Mouse (Mus musculus): ENCODE results near the gene Cnnm3. TPM values are rescaled to one million over a fixed set of nuclear protein-coding genes. Genes with fewer than 3 reads are reported as not detected.

The Cnnm3 gene
- polyA plus RNA-seq, 1 experiment = 13.0 TPM

DNA sequence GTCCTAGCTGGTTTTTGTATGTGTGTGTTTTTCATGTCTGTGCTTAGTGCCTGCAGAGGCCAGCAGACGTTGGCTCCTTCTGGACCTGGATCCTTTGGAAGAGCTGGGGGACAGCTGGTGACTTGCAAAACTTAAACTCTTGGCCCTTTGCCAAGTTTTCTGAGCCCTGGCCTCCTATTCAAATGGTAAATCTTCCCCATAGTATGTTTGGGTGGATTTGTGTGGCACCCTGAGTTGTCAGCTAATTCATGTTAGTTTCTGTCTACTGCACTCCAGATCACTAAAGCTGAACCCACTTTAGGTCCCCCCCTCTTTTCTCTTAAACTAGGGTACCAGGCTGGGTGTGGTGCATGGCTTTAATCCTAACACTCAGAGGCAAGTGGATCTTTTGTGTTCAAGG is 16.7 kb downstream of the Cnnm3 start:
- Histone ChIP-seq H3K4me3 (ENCODE audit: low read depth, low read length) (no peak overlapping the region), H3K36me3 (ENCODE audit: control insufficient read depth, insufficient read depth, low read length) (peaks cover 26% of the 10 kb centered on the region), H3K27me3 (ENCODE audit: control insufficient read depth, insufficient read depth, low read length) (no peaks in the 10 kb centered on the region), H3K4me1 (ENCODE audit: control insufficient read depth, insufficient read depth, insufficient read length, low read length) (no peaks in the 10 kb centered on the region), H3K27ac (ENCODE audit: insufficient read depth, low read depth, low read length) (no peak overlapping the region)
- 8% methylated on average over 1 of the region's 1 CpGs for WGBS
- no peak for TF ChIP-seq CTCF (IDR thresholded peaks at IDR 0.05; ENCODE audit: extremely low read depth, insufficient read length, insufficient replicate concordance, low read depth, low read length)
- no peak for TF ChIP-seq POLR2A (IDR thresholded peaks at IDR 0.05; ENCODE audit: low read depth, low read length)

DNA sequence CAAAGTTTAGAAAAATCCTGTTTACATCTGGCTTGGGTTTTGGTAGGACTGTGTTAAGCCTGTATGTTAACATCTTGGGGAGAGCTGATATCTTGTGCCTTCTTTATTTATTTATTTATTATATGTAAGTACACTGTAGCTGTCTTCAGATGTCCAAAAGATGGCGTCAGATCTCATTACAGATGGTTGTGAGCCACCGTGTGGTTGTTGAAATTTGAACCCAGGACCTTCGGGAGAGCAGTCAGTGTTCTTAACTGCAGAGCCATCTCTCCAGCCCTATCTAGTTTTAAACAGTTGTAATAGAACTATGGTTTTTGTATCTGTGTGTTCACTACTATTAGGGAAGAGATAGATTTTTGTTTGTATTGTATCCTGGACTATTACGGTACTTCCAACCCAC is 17.6 kb downstream of the Cnnm3 start:
- no peak for TF ChIP-seq CTCF (IDR thresholded peaks at IDR 0.05; ENCODE audit: extremely low read depth, insufficient read length, insufficient replicate concordance, low read depth, low read length)
- no peak for TF ChIP-seq POLR2A (IDR thresholded peaks at IDR 0.05; ENCODE audit: low read depth, low read length)
- Histone ChIP-seq H3K36me3 (ENCODE audit: control insufficient read depth, insufficient read depth, low read length) (peaks cover 18% of the 10 kb centered on the region), H3K4me1 (ENCODE audit: control insufficient read depth, insufficient read depth, insufficient read length, low read length) (no peaks in the 10 kb centered on the region), H3K4me3 (ENCODE audit: low read depth, low read length) (no peak overlapping the region), H3K27me3 (ENCODE audit: control insufficient read depth, insufficient read depth, low read length) (no peaks in the 10 kb centered on the region), H3K27ac (ENCODE audit: insufficient read depth, low read depth, low read length) (no peak overlapping the region)
- WGBS = 85% methylated on average over 4 of the region's 4 CpGs

- TF ChIP-seq CTCF (IDR thresholded peaks at IDR 0.05; ENCODE audit: extremely low read depth, insufficient read length, insufficient replicate concordance, low read depth, low read length) (no peak), POLR2A (IDR thresholded peaks at IDR 0.05; ENCODE audit: low read depth, low read length) (no peak)
- H3K27ac ChIP-seq (ENCODE audit: insufficient read depth, low read depth, low read length) = no peak overlapping the region
- no peaks in the 10 kb centered on the region for H3K27me3 ChIP-seq (ENCODE audit: control insufficient read depth, insufficient read depth, low read length)
- peaks cover 17% of the 10 kb centered on the region for H3K36me3 ChIP-seq (ENCODE audit: control insufficient read depth, insufficient read depth, low read length)
- no peak overlapping the region for H3K4me3 ChIP-seq (ENCODE audit: low read depth, low read length)
- no peaks in the 10 kb centered on the region for H3K4me1 ChIP-seq (ENCODE audit: control insufficient read depth, insufficient read depth, insufficient read length, low read length)
- WGBS = 96% methylated on average over 4 of the region's 4 CpGs
Observed at GRCm38 (mm10) chr1:36529875-36530274, 18.2 kb downstream of the Cnnm3 start.

DNA sequence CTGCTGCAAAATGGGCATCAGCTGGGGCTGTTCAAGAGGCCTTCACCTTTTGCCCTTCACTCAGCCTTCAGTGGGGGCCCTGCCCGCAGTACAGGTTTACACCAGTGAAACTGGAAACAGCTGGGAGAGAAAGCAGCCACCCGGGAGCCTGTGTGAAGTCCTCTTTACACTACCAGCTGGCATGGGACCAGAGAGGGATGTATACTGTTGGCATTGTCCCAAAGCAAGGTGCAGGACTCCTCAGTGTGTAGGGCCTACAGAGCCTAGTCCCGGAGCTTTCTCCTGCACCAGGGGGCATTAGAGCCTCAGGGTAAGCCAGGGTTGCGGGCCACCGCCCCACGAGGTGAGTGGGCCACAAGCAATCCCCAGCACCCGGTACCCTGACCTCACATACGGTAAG is 18.8 kb downstream of the Cnnm3 start:
- H3K27ac ChIP-seq (ENCODE audit: insufficient read depth, low read depth, low read length) = no peak overlapping the region
- no peak overlapping the region for H3K4me3 ChIP-seq (ENCODE audit: low read depth, low read length)
- no peak for TF ChIP-seq CTCF (IDR thresholded peaks at IDR 0.05; ENCODE audit: extremely low read depth, insufficient read length, insufficient replicate concordance, low read depth, low read length)
- TF ChIP-seq POLR2A (IDR thresholded peaks at IDR 0.05; ENCODE audit: low read depth, low read length) = no peak
- no peaks in the 10 kb centered on the region for H3K27me3 ChIP-seq (ENCODE audit: control insufficient read depth, insufficient read depth, low read length)
- WGBS = 51% methylated on average over 8 of the region's 8 CpGs
- peaks cover 12% of the 10 kb centered on the region for H3K36me3 ChIP-seq (ENCODE audit: control insufficient read depth, insufficient read depth, low read length)
- H3K4me1 ChIP-seq (ENCODE audit: control insufficient read depth, insufficient read depth, insufficient read length, low read length) = no peaks in the 10 kb centered on the region

GRCm38 (mm10) chr1:36530962-36531361 is 19.3 kb downstream of the Cnnm3 start:
- peaks cover 8% of the 10 kb centered on the region for H3K36me3 ChIP-seq (ENCODE audit: control insufficient read depth, insufficient read depth, low read length)
- H3K27me3 ChIP-seq (ENCODE audit: control insufficient read depth, insufficient read depth, low read length) = no peaks in the 10 kb centered on the region
- H3K4me3 ChIP-seq (ENCODE audit: low read depth, low read length) = no peak overlapping the region
- WGBS = 89% methylated on average over 7 of the region's 7 CpGs
- no peak for TF ChIP-seq POLR2A (IDR thresholded peaks at IDR 0.05; ENCODE audit: low read depth, low read length)
- TF ChIP-seq CTCF (IDR thresholded peaks at IDR 0.05; ENCODE audit: extremely low read depth, insufficient read length, insufficient replicate concordance, low read depth, low read length) = no peak
- H3K27ac ChIP-seq (ENCODE audit: insufficient read depth, low read depth, low read length) = no peak overlapping the region
- H3K4me1 ChIP-seq (ENCODE audit: control insufficient read depth, insufficient read depth, insufficient read length, low read length) = no peaks in the 10 kb centered on the region

DNA sequence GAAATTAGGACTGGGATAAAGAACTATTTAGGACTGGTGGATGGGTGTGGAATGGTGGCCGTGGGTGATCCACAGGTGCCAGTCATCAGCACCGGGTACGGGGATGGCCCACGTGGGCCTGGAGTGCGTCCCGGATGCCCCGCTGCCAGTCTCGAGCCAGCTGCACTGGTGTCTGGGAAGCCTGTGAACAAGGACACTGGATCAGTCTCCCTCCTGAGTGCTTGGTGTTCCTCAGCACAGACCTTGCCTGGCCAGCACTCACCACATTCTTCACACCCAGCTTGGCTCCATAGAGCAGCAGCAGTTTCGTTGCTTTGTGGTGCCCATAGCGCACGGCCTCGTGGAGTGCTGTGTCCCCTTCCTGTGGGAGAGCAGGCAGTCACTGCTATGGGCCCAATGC is 19.8 kb downstream of the Cnnm3 start:
- Histone ChIP-seq H3K27me3 (ENCODE audit: control insufficient read depth, insufficient read depth, low read length) (no peaks in the 10 kb centered on the region), H3K36me3 (ENCODE audit: control insufficient read depth, insufficient read depth, low read length) (peaks cover 5% of the 10 kb centered on the region; the same call in 1 of the 2 replicates), H3K27ac (ENCODE audit: insufficient read depth, low read depth, low read length) (no peak overlapping the region), H3K4me3 (ENCODE audit: low read depth, low read length) (no peak overlapping the region), H3K4me1 (ENCODE audit: control insufficient read depth, insufficient read depth, insufficient read length, low read length) (no peaks in the 10 kb centered on the region)
- TF ChIP-seq CTCF (IDR thresholded peaks at IDR 0.05; ENCODE audit: extremely low read depth, insufficient read length, insufficient replicate concordance, low read depth, low read length) (no peak), POLR2A (IDR thresholded peaks at IDR 0.05; ENCODE audit: low read depth, low read length) (no peak)
- 94% methylated on average over 12 of the region's 12 CpGs for WGBS

GRCm38 (mm10) chr1:36533546-36533945 is 21.9 kb downstream of the Cnnm3 start:
- peaks cover under 1% of the 10 kb centered on the region; the same call in 1 of the 2 replicates for H3K36me3 ChIP-seq (ENCODE audit: control insufficient read depth, insufficient read depth, low read length)
- 89% methylated on average over 6 of the region's 6 CpGs for WGBS
- H3K27ac ChIP-seq (ENCODE audit: insufficient read depth, low read depth, low read length) = no peak overlapping the region
- H3K4me3 ChIP-seq (ENCODE audit: low read depth, low read length) = no peak overlapping the region
- H3K4me1 ChIP-seq (ENCODE audit: control insufficient read depth, insufficient read depth, insufficient read length, low read length) = no peaks in the 10 kb centered on the region
- TF ChIP-seq POLR2A (IDR thresholded peaks at IDR 0.05; ENCODE audit: low read depth, low read length) (no peak), CTCF (IDR thresholded peaks at IDR 0.05; ENCODE audit: extremely low read depth, insufficient read length, insufficient replicate concordance, low read depth, low read length) (no peak)
- no peaks in the 10 kb centered on the region for H3K27me3 ChIP-seq (ENCODE audit: control insufficient read depth, insufficient read depth, low read length)

All from small intestine, adult 2 months (tissue).